Mouse (Mus musculus) left cerebral cortex, postnatal 36 days (tissue): ENCODE results near the gene Ndufa11. TPM values are rescaled to one million over a fixed set of nuclear protein-coding genes. Genes with fewer than 3 reads are reported as not detected.
A peak's percentile ranks its signal among the peaks of the same experiment; 100 is the strongest.

Source experiments
- DNase-seq, 2 experiments: peaks; one replicate each; pipeline ENCODE4 v3.0.0; 2021 to 2022; ENCODE audit warnings: low spot score in 2 of 2, mixed read lengths in 1 of 2
- intact Hi-C: fragments of 180-260 bp; cut with DNase I; formaldehyde crosslinking; loops from one replicate; pipeline ENCODE4 v1.15.1; 2025
- total RNA-seq, 2 experiments: library from RNA; stranded (reverse); gene quantifications; 2 replicates each; pipeline ENCODE4 v1.2.3; 2021

Gene Ndufa11
- total RNA-seq, result 100 to 1,000 TPM; 190 to 237 TPM

DNA sequence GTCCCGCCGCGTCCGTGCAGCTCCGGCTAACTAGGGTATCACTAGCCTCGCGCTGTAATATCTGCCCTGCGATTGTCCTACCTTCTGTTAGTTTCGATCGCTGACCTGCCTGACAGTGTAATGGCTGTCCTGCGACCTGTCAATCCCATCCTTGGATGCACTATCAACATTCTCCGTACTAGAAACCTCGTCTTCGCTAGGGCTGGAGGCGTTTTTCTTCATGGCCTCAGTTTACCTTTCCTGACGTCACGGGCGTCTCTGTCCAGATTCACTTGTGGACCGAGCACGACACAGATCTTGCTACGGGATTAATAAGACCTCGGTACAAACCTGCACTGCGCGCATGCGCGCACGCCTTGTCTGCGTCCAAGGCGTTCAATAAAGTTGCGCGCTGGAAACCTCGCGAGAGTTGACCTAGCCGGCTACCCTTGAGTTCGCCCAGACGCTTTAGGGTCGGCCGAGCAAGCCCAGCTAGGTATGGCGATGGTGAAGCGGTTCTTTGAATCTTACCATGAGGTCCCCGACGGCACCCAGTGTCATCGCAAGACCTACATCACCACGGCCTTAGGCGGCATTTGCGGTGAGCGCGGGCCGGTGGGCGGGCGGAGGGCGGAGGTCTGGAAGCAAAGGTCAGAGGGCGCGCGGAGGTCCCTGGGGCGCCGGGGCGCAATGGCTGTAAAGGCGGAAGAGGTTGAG lies at the start of gene Ndufa11, which contains the start of gene Vmac:
Ndufa11 (plus strand) TSS at position 405 of the 696 bp plus-strand sequence.
Vmac (minus strand) TSS at position 660 of the 696 bp plus-strand sequence.
- DNase-seq, result peak; percentile 86 to 89
- intact Hi-C loops, result loop anchor here (5.0 kb wide), 1 partner anchor 40 kb away; the partner anchor contains the start of gene Nrtn

- intact Hi-C loops, result loop anchor here (2.0 to 5.0 kb wide), 2 partner anchors 41 to 56 kb away; partner anchors contain the start of genes Catsperd, Lonp1 and Rpl36
- DNase-seq, result peak; percentile 77 to 82
Observed at GRCm38 (mm10) chr17:56668384-56669144, 49.0 kb upstream of the Ndufa11 start.

- intact Hi-C loops, result loop anchor here (2.0 to 5.0 kb wide), 3 partner anchors 42 to 93 kb away; partner anchors contain the start of genes Catsperd, Dus3l, Lonp1 and Rpl36
Observed at GRCm38 (mm10) chr17:56669766-56670165, 47.8 kb upstream of the Ndufa11 start.

GRCm38 (mm10) chr17:56672941-56673646 lies 44.5 kb upstream of the Ndufa11 start, which contains the start of gene Ranbp3:
Gene Ranbp3 (plus strand): TSS chr17:56673294.
- intact Hi-C loops, result loop anchor here (2.0 to 5.0 kb wide), 2 partner anchors 88 to 89 kb away; partner anchors contain the start of genes Dus3l, Safb and Safb2
- DNase-seq, result peak; percentile 99 to 100

More at GRCm38 (mm10) chr17:56669766-56670165, 47.8 kb upstream of the Ndufa11 start:
- DNase-seq, result no peak

DNA sequence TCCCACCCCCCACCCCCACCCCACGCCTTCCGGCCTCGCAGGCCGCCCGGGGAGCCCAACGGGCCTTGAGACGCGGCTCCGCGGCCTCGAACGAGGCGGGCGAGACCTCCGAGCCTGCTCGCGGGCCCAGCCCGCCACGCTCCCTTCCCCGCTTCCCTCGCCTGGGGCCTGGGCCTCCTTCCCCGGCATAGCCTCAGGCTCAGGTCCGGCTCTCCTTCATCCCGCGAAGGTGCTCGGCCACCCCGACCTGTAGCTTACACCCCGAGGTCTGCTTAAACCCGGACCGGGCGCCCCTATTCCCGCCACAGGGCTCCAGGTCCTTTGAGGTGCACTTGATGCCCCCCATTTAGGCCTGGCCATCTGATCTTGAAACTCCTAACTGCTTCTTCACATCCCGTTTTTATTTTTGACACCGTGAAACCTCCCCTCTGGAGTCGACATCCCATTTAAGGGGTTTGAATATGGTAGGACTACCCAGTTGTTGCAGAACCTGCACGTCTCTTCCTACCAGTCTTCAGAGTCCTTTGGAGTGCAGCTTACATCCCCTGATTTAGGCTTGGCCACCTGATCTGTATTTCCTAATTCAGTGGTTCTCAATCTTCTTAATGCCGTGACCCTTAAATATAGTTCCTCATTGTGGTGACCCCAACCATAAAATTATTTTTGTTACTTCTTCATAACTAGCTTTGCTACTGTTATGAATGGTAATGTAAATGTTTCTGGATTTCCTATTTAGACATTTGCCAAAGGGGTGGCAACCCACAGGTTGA lies 43.7 kb upstream of the Ndufa11 start:
- intact Hi-C loops, result loop anchor here (2.0 to 5.0 kb wide), 2 partner anchors 88 to 89 kb away; partner anchors contain the start of genes Dus3l, Safb and Safb2
- DNase-seq, result no peak

- no peak for DNase-seq
- intact Hi-C loops, result no loop called here
Observed at GRCm38 (mm10) chr17:56681791-56682190, 35.8 kb upstream of the Ndufa11 start.

- DNase-seq, result no peak
- intact Hi-C loops, result no loop called here
Observed at GRCm38 (mm10) chr17:56682880-56683279, 34.7 kb upstream of the Ndufa11 start.

GRCm38 (mm10) chr17:56683546-56684140 lies 33.9 kb upstream of the Ndufa11 start:
- intact Hi-C loops, result no loop called here
- DNase-seq, result no peak

- no peak for DNase-seq
- intact Hi-C loops, result no loop called here
Observed at GRCm38 (mm10) chr17:56684649-56685048, 32.9 kb upstream of the Ndufa11 start.

- intact Hi-C loops, result no loop called here
Observed at GRCm38 (mm10) chr17:56686801-56687200, 30.8 kb upstream of the Ndufa11 start.

GRCm38 (mm10) chr17:56688045-56688444 lies 29.5 kb upstream of the Ndufa11 start:
- no peak for DNase-seq
- intact Hi-C loops, result no loop called here

More at GRCm38 (mm10) chr17:56686801-56687200, 30.8 kb upstream of the Ndufa11 start:
- DNase-seq, result no peak

DNA sequence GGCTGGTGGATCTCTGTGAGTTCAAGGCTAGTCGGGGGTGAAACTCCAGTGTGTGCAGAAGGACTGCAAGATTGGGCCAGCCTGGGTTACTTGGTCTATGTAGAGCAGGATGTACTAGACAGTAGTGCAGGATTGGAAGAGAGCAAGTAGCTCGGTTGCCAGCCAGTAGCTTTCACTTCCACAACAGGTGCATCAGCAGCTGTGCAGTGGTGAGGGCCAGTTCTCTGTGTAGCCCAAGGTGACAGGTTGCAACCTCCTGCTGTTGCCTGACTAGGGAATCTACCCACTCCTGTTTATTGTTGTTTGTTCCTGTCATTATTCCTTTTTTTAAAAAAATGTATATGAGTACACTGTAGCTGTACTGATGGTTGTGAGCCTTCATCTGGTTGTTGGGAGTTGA lies 28.9 kb upstream of the Ndufa11 start:
- no peak for DNase-seq
- intact Hi-C loops, result no loop called here

GRCm38 (mm10) chr17:56693395-56693794 lies 24.2 kb upstream of the Ndufa11 start:
- DNase-seq, result no peak
- intact Hi-C loops, result no loop called here

GRCm38 (mm10) chr17:56693851-56694310 lies 23.7 kb upstream of the Ndufa11 start:
- intact Hi-C loops, result no loop called here
- DNase-seq, result peak; percentile 41 to 63

- intact Hi-C loops, result no loop called here
- no peak for DNase-seq
Observed at GRCm38 (mm10) chr17:56700451-56700850, 17.1 kb upstream of the Ndufa11 start.

GRCm38 (mm10) chr17:56703038-56703437 lies 14.5 kb upstream of the Ndufa11 start:
- no peak for DNase-seq
- intact Hi-C loops, result no loop called here

DNA sequence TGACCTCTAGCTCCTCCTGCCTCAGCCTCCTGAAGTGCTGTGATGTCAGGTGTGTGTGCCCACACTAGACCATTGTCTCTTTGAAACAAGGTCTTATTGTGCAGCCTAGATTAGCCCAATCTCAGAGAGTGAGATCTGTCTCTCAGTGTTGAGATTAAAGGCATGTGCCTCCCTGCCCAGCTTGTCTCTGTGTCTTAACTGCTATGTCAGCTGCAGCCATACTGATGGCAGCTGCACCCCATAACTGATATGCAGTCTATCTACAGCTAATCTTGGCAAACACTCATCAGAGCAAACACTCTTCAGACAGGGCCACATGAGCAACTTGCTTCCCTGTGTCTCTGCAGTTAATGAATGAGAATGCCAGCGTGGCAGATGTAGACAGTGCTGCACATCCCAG lies 11.1 kb upstream of the Ndufa11 start:
- intact Hi-C loops, result no loop called here
- no peak for DNase-seq

DNA sequence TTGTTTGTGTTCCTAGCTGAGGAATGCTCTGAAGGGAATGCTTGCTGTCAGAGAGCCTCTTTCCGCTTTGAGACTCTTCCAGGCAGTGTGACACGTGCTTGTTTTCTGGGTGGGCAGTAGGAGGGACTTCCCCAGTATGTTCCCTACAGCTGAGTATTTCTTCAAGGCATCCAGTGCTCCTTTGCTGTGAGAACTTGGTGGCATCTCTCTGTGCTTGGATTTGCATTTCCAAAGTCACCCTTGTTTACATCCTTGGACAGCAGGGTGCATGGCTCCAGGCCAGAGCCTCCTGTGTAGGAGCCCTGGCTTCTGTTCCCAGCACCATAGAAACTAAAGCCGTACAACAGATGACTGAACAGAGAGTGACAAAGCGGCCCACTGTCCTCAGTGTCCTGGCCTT lies 8.9 kb upstream of the Ndufa11 start:
- intact Hi-C loops, result no loop called here
- no peak for DNase-seq
